ENCODE assay signal across 30 mouse cellular contexts in the genomic region with DNA sequence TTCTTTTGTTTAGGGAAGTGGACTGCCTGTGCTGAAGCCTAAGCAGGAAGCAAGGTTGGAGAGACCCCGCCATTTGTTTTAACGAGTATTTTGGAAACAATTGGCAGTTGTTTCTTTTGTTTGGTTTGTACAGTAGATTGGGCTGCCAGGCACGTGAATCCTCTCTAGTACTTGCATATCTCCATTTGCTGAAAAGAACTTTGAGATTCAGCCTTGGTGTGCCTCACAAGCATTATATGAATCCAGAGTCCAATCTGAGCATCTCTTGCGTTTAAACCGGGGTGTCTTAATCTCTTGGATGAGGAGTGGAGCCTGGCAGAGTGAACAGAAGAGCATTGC. TPM values are rescaled to one million over a fixed set of nuclear protein-coding genes. Genes with fewer than 3 reads are reported as not detected.
A peak's percentile ranks its signal among the peaks of the same experiment; 100 is the strongest.
DNase-seq lines count a peak whose midpoint lies in the region; ATAC-seq and TF ChIP-seq lines count a peak whose summit lies in the region.
"Had no signal": no experiment of that assay in that cellular context is flagged by ENCODE, and none has a peak within 500 bp of the region (broad histone marks: within the 10 kb centered on the region; RNA-seq: fewer than 3 reads in every experiment).

No protein-coding gene starts in this region.

- TF ChIP-seq CTCF in hindbrain, postnatal 0 days (IDR thresholded peaks at IDR 0.05; ENCODE audit: low read depth), result no peak

- H3K4me2 ChIP-seq in embryonic facial prominence, embryonic 13.5 days, result no peak overlapping the region
- peak overlapping the region; percentile 31; the same call in 1 of the 2 replicates for H3K4me2 ChIP-seq in hindbrain, embryonic 13.5 days
- H3K4me2 ChIP-seq in hindbrain, postnatal 0 days (ENCODE audit: low read depth, low read length), result no peak overlapping the region
- no peak overlapping the region for H3K4me2 ChIP-seq in midbrain, embryonic 14.5 days (ENCODE audit: low read length)
- no peak overlapping the region for H3K4me2 ChIP-seq in midbrain, embryonic 13.5 days (replicated peaks)
- H3K4me2 ChIP-seq in neural tube, embryonic 15.5 days, result peak overlapping the region; percentile 42; the same call in 1 of the 2 replicates
- H3K4me2 ChIP-seq: midbrain, embryonic 12.5 days had no signal

- H3K4me1 ChIP-seq in embryonic facial prominence, embryonic 13.5 days, result peaks cover 13% of the 10 kb centered on the region
- peaks cover 20% of the 10 kb centered on the region for H3K4me1 ChIP-seq in embryonic facial prominence, embryonic 10.5 days
- H3K4me1 ChIP-seq in hindbrain, embryonic 13.5 days (replicated peaks), result peaks cover 43% of the 10 kb centered on the region
- no peaks in the 10 kb centered on the region for H3K4me1 ChIP-seq in hindbrain, postnatal 0 days (ENCODE audit: insufficient read depth, low read length)
- H3K4me1 ChIP-seq in midbrain, embryonic 14.5 days (ENCODE audit: control insufficient read depth, insufficient read depth, low read length), result no peaks in the 10 kb centered on the region
- H3K4me1 ChIP-seq in midbrain, embryonic 13.5 days (replicated peaks), result no peaks in the 10 kb centered on the region
- H3K4me1 ChIP-seq in neural tube, embryonic 15.5 days, result peaks cover 41% of the 10 kb centered on the region

- H3K27ac ChIP-seq in embryonic facial prominence, embryonic 13.5 days, result no peak overlapping the region
- H3K27ac ChIP-seq in embryonic facial prominence, embryonic 10.5 days (replicated peaks), result no peak overlapping the region
- no peak overlapping the region for H3K27ac ChIP-seq in hindbrain, embryonic 13.5 days
- no peak overlapping the region for H3K27ac ChIP-seq in hindbrain, postnatal 0 days
- H3K27ac ChIP-seq in midbrain, embryonic 14.5 days (replicated peaks; ENCODE audit: low read depth, low read length), result no peak overlapping the region
- H3K27ac ChIP-seq in midbrain, embryonic 13.5 days, result no peak overlapping the region
- H3K27ac ChIP-seq in neural tube, embryonic 15.5 days (replicated peaks), result no peak overlapping the region
- H3K27ac ChIP-seq: liver, embryonic 14.5 days; midbrain, embryonic 12.5 days had no signal

- ATAC-seq in embryonic facial prominence, embryonic 13.5 days (ENCODE audit: insufficient number of reproducible peaks, insufficient read depth, low FRiP score, low TSS enrichment, low read depth), result no peak
- no peak for ATAC-seq in hindbrain, embryonic 13.5 days (ENCODE audit: low FRiP score)
- no peak for ATAC-seq in hindbrain, postnatal 0 days
- ATAC-seq in midbrain, embryonic 14.5 days (ENCODE audit: low FRiP score, low TSS enrichment), result no peak
- no peak for ATAC-seq in midbrain, embryonic 13.5 days
- ATAC-seq in neural tube, embryonic 15.5 days (ENCODE audit: low FRiP score), result no peak
- ATAC-seq: forebrain, embryonic 14.5 days; intestine, postnatal 0 days had no signal

- peaks cover 93% of the 10 kb centered on the region for H3K27me3 ChIP-seq in embryonic facial prominence, embryonic 13.5 days
- H3K27me3 ChIP-seq in embryonic facial prominence, embryonic 10.5 days (replicated peaks; ENCODE audit: low read depth, poor library complexity, severe bottlenecking), result peaks cover 99% of the 10 kb centered on the region
- peaks cover 92% of the 10 kb centered on the region for H3K27me3 ChIP-seq in hindbrain, embryonic 13.5 days
- peaks cover 70% of the 10 kb centered on the region for H3K27me3 ChIP-seq in hindbrain, postnatal 0 days (ENCODE audit: insufficient read depth, low read length)
- peaks cover 79% of the 10 kb centered on the region for H3K27me3 ChIP-seq in midbrain, embryonic 14.5 days (ENCODE audit: control insufficient read depth, insufficient read depth, low read length)
- peaks cover 93% of the 10 kb centered on the region for H3K27me3 ChIP-seq in midbrain, embryonic 13.5 days
- peaks cover 65% of the 10 kb centered on the region for H3K27me3 ChIP-seq in neural tube, embryonic 15.5 days (replicated peaks)

- no peaks in the 10 kb centered on the region for H3K9me3 ChIP-seq in embryonic facial prominence, embryonic 13.5 days
- H3K9me3 ChIP-seq in embryonic facial prominence, embryonic 10.5 days, result no peaks in the 10 kb centered on the region
- H3K9me3 ChIP-seq in hindbrain, embryonic 13.5 days, result no peaks in the 10 kb centered on the region
- H3K9me3 ChIP-seq in hindbrain, postnatal 0 days (ENCODE audit: low read length), result no peaks in the 10 kb centered on the region
- no peaks in the 10 kb centered on the region for H3K9me3 ChIP-seq in midbrain, embryonic 14.5 days (ENCODE audit: control insufficient read depth, low read length)
- no peaks in the 10 kb centered on the region for H3K9me3 ChIP-seq in midbrain, embryonic 13.5 days
- H3K9me3 ChIP-seq in neural tube, embryonic 15.5 days (replicated peaks), result no peaks in the 10 kb centered on the region
- H3K9me3 ChIP-seq: midbrain, embryonic 12.5 days had no signal

- no peaks in the 10 kb centered on the region for H3K36me3 ChIP-seq in embryonic facial prominence, embryonic 13.5 days
- no peaks in the 10 kb centered on the region for H3K36me3 ChIP-seq in embryonic facial prominence, embryonic 10.5 days (replicated peaks)
- H3K36me3 ChIP-seq in hindbrain, embryonic 13.5 days, result no peaks in the 10 kb centered on the region
- no peaks in the 10 kb centered on the region for H3K36me3 ChIP-seq in hindbrain, postnatal 0 days (ENCODE audit: insufficient read depth, low read length)
- no peaks in the 10 kb centered on the region for H3K36me3 ChIP-seq in midbrain, embryonic 14.5 days (ENCODE audit: control insufficient read depth, insufficient read depth, low read length)
- H3K36me3 ChIP-seq in midbrain, embryonic 13.5 days, result no peaks in the 10 kb centered on the region
- H3K36me3 ChIP-seq in neural tube, embryonic 15.5 days, result no peaks in the 10 kb centered on the region
- H3K36me3 ChIP-seq: midbrain, embryonic 12.5 days had no signal

- H3K4me3 ChIP-seq in embryonic facial prominence, embryonic 13.5 days, result 0 out of 2 replicates have a peak overlapping the region, but pooled peaks have one; percentile 4
- no peak overlapping the region for H3K4me3 ChIP-seq in embryonic facial prominence, embryonic 10.5 days
- H3K4me3 ChIP-seq in hindbrain, embryonic 13.5 days, result 0 out of 2 replicates have a peak overlapping the region, but pooled peaks have one; percentile 5
- no peak overlapping the region for H3K4me3 ChIP-seq in hindbrain, postnatal 0 days (ENCODE audit: low read length)
- H3K4me3 ChIP-seq in midbrain, embryonic 14.5 days (replicated peaks; ENCODE audit: low read depth, low read length), result no peak overlapping the region
- no peak overlapping the region for H3K4me3 ChIP-seq in midbrain, embryonic 13.5 days (replicated peaks)
- H3K4me3 ChIP-seq in neural tube, embryonic 15.5 days (replicated peaks), result no peak overlapping the region; the same call in 1 of the 2 replicates
- H3K4me3 ChIP-seq: midbrain, embryonic 12.5 days had no signal

- no peak overlapping the region for H3K9ac ChIP-seq in embryonic facial prominence, embryonic 13.5 days
- peak overlapping the region; percentile 40; the same call in 1 of the 2 replicates for H3K9ac ChIP-seq in hindbrain, embryonic 13.5 days
- no peak overlapping the region for H3K9ac ChIP-seq in hindbrain, postnatal 0 days (replicated peaks; ENCODE audit: low read length)
- H3K9ac ChIP-seq in midbrain, embryonic 14.5 days (replicated peaks; ENCODE audit: low read length), result no peak overlapping the region
- H3K9ac ChIP-seq in midbrain, embryonic 13.5 days (replicated peaks), result no peak overlapping the region
- H3K9ac ChIP-seq in neural tube, embryonic 15.5 days (replicated peaks), result no peak overlapping the region
- H3K9ac ChIP-seq: liver, embryonic 14.5 days; midbrain, embryonic 12.5 days had no signal

- DNase-seq in embryonic facial prominence, embryonic 10.5 days (ENCODE audit: low spot score), result no peak
- no peak for DNase-seq in hindbrain, postnatal 0 days (ENCODE audit: low spot score)
- peak; percentile 26 for DNase-seq in midbrain, embryonic 14.5 days
- DNase-seq in thymus, postnatal 14 days, result no peak
- DNase-seq: adrenal gland, postnatal 25 days; cerebellum, adult 11-12 months; cerebellum, adult 9-11 months; gastrocnemius, postnatal 25 days; kidney, adult 9 months; layer of hippocampus, adult 9-11 months; liver; lung, adult 2 months; lung, postnatal 14 days; right cerebral cortex, postnatal 14 days had no signal

- WGBS in embryonic facial prominence, embryonic 13.5 days, result 1% methylated on average over 5 of the region's 5 CpGs
- WGBS in embryonic facial prominence, embryonic 10.5 days, result 3% methylated on average over 5 of the region's 5 CpGs
- 0% methylated on average over 5 of the region's 5 CpGs for WGBS in hindbrain, embryonic 13.5 days
- 12% methylated on average over 5 of the region's 5 CpGs for WGBS in hindbrain, postnatal 0 days
- 0% methylated on average over 5 of the region's 5 CpGs for WGBS in midbrain, embryonic 14.5 days
- under 1% methylated on average over 5 of the region's 5 CpGs for WGBS in midbrain, embryonic 13.5 days
- WGBS in neural tube, embryonic 15.5 days, result 5% methylated on average over 5 of the region's 5 CpGs

RNA-seq across cellular contexts. Expression of gene Lbx1, which starts 7.6 kb away (rescaled TPM):
- polyA plus RNA-seq in embryonic facial prominence, embryonic 13.5 days (2015; fragmentation: Nextera tagmentation; extraction: Ambion mirVana), result 0.17 and 0.27 TPM in 2 replicates
- 0.22 and 0.40 TPM in 2 replicates for polyA plus RNA-seq in embryonic facial prominence, embryonic 10.5 days (2016; fragmentation: Nextera tagmentation; extraction: Ambion mirVana)
- 9.5 and 11.8 TPM in 2 replicates for polyA plus RNA-seq in hindbrain, embryonic 13.5 days (2015; fragmentation: Nextera tagmentation; extraction: Ambion mirVana)
- total RNA-seq in hindbrain, postnatal 0 days (2014; rRNA removed), result 27.0 and 32.2 TPM in 2 replicates
- 9.2 and 9.6 TPM in 2 replicates for polyA plus RNA-seq in hindbrain, postnatal 0 days (2015; fragmentation: Nextera tagmentation; extraction: Ambion mirVana)
- polyA plus RNA-seq in midbrain, embryonic 14.5 days (2014; fragmentation: Nextera tagmentation; extraction: Ambion mirVana), result 0.49 and 0.65 TPM in 2 replicates
- 0.13 TPM in 2 replicates for polyA plus RNA-seq in midbrain, embryonic 13.5 days (2015; fragmentation: Nextera tagmentation; extraction: Ambion mirVana)
- 10.9 and 16.9 TPM in 2 replicates for polyA plus RNA-seq in neural tube, embryonic 15.5 days (2015; fragmentation: Nextera tagmentation; extraction: Ambion mirVana)
- total RNA-seq: adrenal gland, postnatal 25 days; left cerebral cortex, postnatal 10 days; megakaryocyte progenitor cell, adult 5-6 weeks; monocyte, adult 5-6 weeks had no signal
- polyA plus RNA-seq: forebrain, embryonic 14.5 days; frontal cortex, adult 2 months; heart, embryonic 14.5 days; intestine, postnatal 0 days; large intestine, adult 2 months; liver, embryonic 14.5 days; small intestine, adult 2 months; stomach, embryonic 14.5 days had no signal

Comparison
In these comparisons a context has a peak if more than half of its experiments do, and no peak if none do; other contexts are left out.
1. H3K4me2 ChIP-seq: peak in hindbrain, embryonic 13.5 days (single experiment) and neural tube, embryonic 15.5 days (single experiment); none in embryonic facial prominence, embryonic 13.5 days (single experiment), hindbrain, postnatal 0 days (single experiment), midbrain, embryonic 14.5 days (single experiment) and midbrain, embryonic 13.5 days (single experiment).
2. H3K4me3 ChIP-seq: peak in embryonic facial prominence, embryonic 13.5 days (single experiment) and hindbrain, embryonic 13.5 days (single experiment); none in embryonic facial prominence, embryonic 10.5 days (single experiment), hindbrain, postnatal 0 days (single experiment), midbrain, embryonic 14.5 days (single experiment), midbrain, embryonic 13.5 days (single experiment) and neural tube, embryonic 15.5 days (single experiment).